In genomic region chr1:53844914-53845612, GRCm38 (mm10) we compare ENCODE assay signal across 13 mouse cellular contexts.
DNase-seq lines count a peak whose midpoint lies in the region; ATAC-seq and TF ChIP-seq lines count a peak whose summit lies in the region.
"Had no signal": no experiment of that assay in that cellular context is flagged by ENCODE, and none has a peak within 500 bp of the region (broad histone marks: within the 10 kb centered on the region; RNA-seq: fewer than 3 reads in every experiment).

No protein-coding gene starts in this region.

- H3K27ac ChIP-seq in lung, postnatal 0 days (ENCODE audit: low read length): no peak overlapping the region
- H3K27ac ChIP-seq in intestine, postnatal 0 days (ENCODE audit: low read depth, low read length): peak overlapping the region; percentile 73
- H3K27ac ChIP-seq in stomach, embryonic 15.5 days: peak overlapping the region; percentile 67
- H3K27ac ChIP-seq: forebrain, embryonic 12.5 days; midbrain, embryonic 13.5 days had no signal

- no peak overlapping the region for H3K4me2 ChIP-seq in lung, postnatal 0 days (replicated peaks; ENCODE audit: low read depth, low read length)
- no peak overlapping the region; the same call in 1 of the 2 replicates for H3K4me2 ChIP-seq in intestine, postnatal 0 days (replicated peaks; ENCODE audit: low read depth)
- H3K4me2 ChIP-seq in stomach, embryonic 15.5 days: no peak overlapping the region
- H3K4me2 ChIP-seq: forebrain, embryonic 12.5 days; liver, embryonic 11.5 days; midbrain, embryonic 13.5 days had no signal

- no peak overlapping the region for H3K4me3 ChIP-seq in lung, postnatal 0 days (ENCODE audit: low read depth, low read length)
- H3K4me3 ChIP-seq in lung, adult 2 months (replicated peaks; ENCODE audit: extremely low read depth, low read depth, low read length): no peak overlapping the region
- H3K4me3 ChIP-seq in intestine, postnatal 0 days (ENCODE audit: low read depth, low read length): no peak overlapping the region
- H3K4me3 ChIP-seq in stomach, embryonic 15.5 days (replicated peaks): no peak overlapping the region
- H3K4me3 ChIP-seq: forebrain, embryonic 12.5 days; midbrain, embryonic 13.5 days had no signal

- no peak for TF ChIP-seq EP300 in lung, postnatal 0 days (IDR thresholded peaks at IDR 0.05)

- DNase-seq in lung, postnatal 0 days (ENCODE audit: low spot score): peak; percentile 58
- DNase-seq in lung, adult 2 months: no peak
- DNase-seq in NIH3T3 (ENCODE audit: low read depth): peak; percentile 15
- no peak for DNase-seq in frontal cortex, postnatal 10 days (ENCODE audit: low spot score in 2 of 2)
- DNase-seq: heart, postnatal 36 days; layer of hippocampus, adult 9-11 months; right cerebral cortex, adult 18-20 months had no signal

- peaks cover 6% of the 10 kb centered on the region; the same call in 1 of the 2 replicates for H3K4me1 ChIP-seq in lung, postnatal 0 days (ENCODE audit: insufficient read depth, low read depth, low read length)
- H3K4me1 ChIP-seq in lung, adult 2 months (ENCODE audit: control insufficient read depth, insufficient read depth, low read length): peaks cover 10% of the 10 kb centered on the region
- H3K4me1 ChIP-seq in intestine, postnatal 0 days (replicated peaks; ENCODE audit: control insufficient read depth, insufficient read depth, low read length): peaks cover 4% of the 10 kb centered on the region; the same call in 1 of the 2 replicates
- no peaks in the 10 kb centered on the region for H3K4me1 ChIP-seq in stomach, embryonic 15.5 days
- H3K4me1 ChIP-seq: forebrain, embryonic 12.5 days; midbrain, embryonic 13.5 days had no signal

- no peaks in the 10 kb centered on the region for H3K9me3 ChIP-seq in lung, postnatal 0 days (ENCODE audit: low read length)
- no peaks in the 10 kb centered on the region for H3K9me3 ChIP-seq in intestine, postnatal 0 days (ENCODE audit: control insufficient read depth)
- no peaks in the 10 kb centered on the region for H3K9me3 ChIP-seq in stomach, embryonic 15.5 days
- H3K9me3 ChIP-seq: forebrain, embryonic 12.5 days; midbrain, embryonic 13.5 days had no signal

- no peak for ATAC-seq in lung, postnatal 0 days
- no peak for ATAC-seq in intestine, postnatal 0 days
- no peak for ATAC-seq in stomach, embryonic 15.5 days (ENCODE audit: insufficient read depth, low FRiP score, low read depth)
- ATAC-seq in megakaryocyte-erythroid progenitor cell, adult 5-6 weeks (replicated peaks; ENCODE audit: low FRiP score, low TSS enrichment, poor library complexity, severe bottlenecking): no peak
- ATAC-seq: midbrain, embryonic 13.5 days had no signal

- TF ChIP-seq POLR2A in lung, adult 2 months (IDR thresholded peaks at IDR 0.05; ENCODE audit: borderline replicate concordance, extremely low read depth, low read depth, low read length): no peak

- TF ChIP-seq CTCF in lung, postnatal 0 days (IDR thresholded peaks at IDR 0.05): no peak
- TF ChIP-seq CTCF in lung, adult 2 months (IDR thresholded peaks at IDR 0.05; ENCODE audit: insufficient read depth, low read length): no peak
- no peak for TF ChIP-seq CTCF in intestine, postnatal 0 days (IDR thresholded peaks at IDR 0.05; ENCODE audit: low read depth)

- no peaks in the 10 kb centered on the region for H3K27me3 ChIP-seq in lung, postnatal 0 days (replicated peaks; ENCODE audit: insufficient read depth, low read length)
- H3K27me3 ChIP-seq in intestine, postnatal 0 days (replicated peaks; ENCODE audit: control insufficient read depth, insufficient read depth, low read length): no peaks in the 10 kb centered on the region
- H3K27me3 ChIP-seq in stomach, embryonic 15.5 days (replicated peaks): no peaks in the 10 kb centered on the region
- H3K27me3 ChIP-seq: forebrain, embryonic 12.5 days; midbrain, embryonic 13.5 days had no signal

- no peak overlapping the region for H3K9ac ChIP-seq in lung, postnatal 0 days (replicated peaks; ENCODE audit: low read depth)
- no peak overlapping the region for H3K9ac ChIP-seq in intestine, postnatal 0 days (ENCODE audit: low read depth, low read length)
- H3K9ac ChIP-seq in stomach, embryonic 15.5 days: no peak overlapping the region
- H3K9ac ChIP-seq: forebrain, embryonic 12.5 days; midbrain, embryonic 13.5 days had no signal

- H3K36me3 ChIP-seq in lung, postnatal 0 days (ENCODE audit: insufficient read depth, low read length): no peaks in the 10 kb centered on the region
- no peaks in the 10 kb centered on the region for H3K36me3 ChIP-seq in intestine, postnatal 0 days (ENCODE audit: control insufficient read depth, insufficient read depth)
- H3K36me3 ChIP-seq in stomach, embryonic 15.5 days: no peaks in the 10 kb centered on the region
- H3K36me3 ChIP-seq: forebrain, embryonic 12.5 days; midbrain, embryonic 13.5 days had no signal

- 54% methylated on average over 5 of the region's 5 CpGs for WGBS in lung, postnatal 0 days
- 49% methylated on average over 5 of the region's 5 CpGs for WGBS in lung, adult 2 months
- 59% methylated on average over 5 of the region's 5 CpGs for WGBS in intestine, postnatal 0 days
- 69% methylated on average over 5 of the region's 5 CpGs for WGBS in stomach, embryonic 15.5 days

Comparison
In these comparisons a context has a peak if more than half of its experiments do, and no peak if none do; other contexts are left out.
1. DNase-seq: peak in lung, postnatal 0 days (single experiment) and NIH3T3 (single experiment); none in lung, adult 2 months (single experiment) and frontal cortex, postnatal 10 days (0 of 2).